9 mouse cellular contexts compared by ENCODE assay signal in genomic region chr5:136862806-136863205, GRCm38 (mm10). TPM values are rescaled to one million over a fixed set of nuclear protein-coding genes. Genes with fewer than 3 reads are reported as not detected.
DNase-seq lines count a peak whose midpoint lies in the region; ATAC-seq and TF ChIP-seq lines count a peak whose summit lies in the region.
"Had no signal": no experiment of that assay in that cellular context is flagged by ENCODE, and none has a peak within 500 bp of the region (broad histone marks: within the 10 kb centered on the region; RNA-seq: fewer than 3 reads in every experiment).

No protein-coding gene starts in this region.

- intact Hi-C loops in gastrocnemius, postnatal 36 days (cut with DNase I), result no loop called here

- H3K4me3 ChIP-seq in hindbrain, embryonic 12.5 days, result no peak overlapping the region
- no peak overlapping the region for H3K4me3 ChIP-seq in hindbrain, postnatal 0 days (ENCODE audit: low read length)
- H3K4me3 ChIP-seq in limb, embryonic 15.5 days, result no peak overlapping the region

- no peak overlapping the region for H3K9ac ChIP-seq in hindbrain, embryonic 12.5 days
- H3K9ac ChIP-seq in hindbrain, postnatal 0 days (replicated peaks; ENCODE audit: low read length), result no peak overlapping the region
- H3K9ac ChIP-seq in limb, embryonic 15.5 days, result no peak overlapping the region

- peak overlapping the region; percentile 86; the same call in 1 of the 2 replicates for H3K27ac ChIP-seq in hindbrain, embryonic 12.5 days
- no peak overlapping the region for H3K27ac ChIP-seq in hindbrain, postnatal 0 days
- H3K27ac ChIP-seq in limb, embryonic 15.5 days, result peak overlapping the region; percentile 80

- 49% methylated on average over 4 of the region's 4 CpGs for WGBS in hindbrain, embryonic 12.5 days
- 60% methylated on average over 4 of the region's 4 CpGs for WGBS in hindbrain, postnatal 0 days
- WGBS in limb, embryonic 15.5 days, result 49% methylated on average over 4 of the region's 4 CpGs

- H3K27me3 ChIP-seq in hindbrain, embryonic 12.5 days, result no peaks in the 10 kb centered on the region
- H3K27me3 ChIP-seq in hindbrain, postnatal 0 days (ENCODE audit: insufficient read depth, low read length), result no peaks in the 10 kb centered on the region
- no peaks in the 10 kb centered on the region for H3K27me3 ChIP-seq in limb, embryonic 15.5 days

- no peak for TF ChIP-seq CTCF in hindbrain, postnatal 0 days (IDR thresholded peaks at IDR 0.05; ENCODE audit: low read depth)

- no peaks in the 10 kb centered on the region for H3K36me3 ChIP-seq in hindbrain, embryonic 12.5 days
- no peaks in the 10 kb centered on the region for H3K36me3 ChIP-seq in hindbrain, postnatal 0 days (ENCODE audit: insufficient read depth, low read length)
- no peaks in the 10 kb centered on the region for H3K36me3 ChIP-seq in limb, embryonic 15.5 days

- H3K4me2 ChIP-seq in hindbrain, embryonic 12.5 days (replicated peaks), result no peak overlapping the region
- no peak overlapping the region for H3K4me2 ChIP-seq in hindbrain, postnatal 0 days (ENCODE audit: low read depth, low read length)
- H3K4me2 ChIP-seq in limb, embryonic 15.5 days, result no peak overlapping the region

- no peak for ATAC-seq in hindbrain, embryonic 12.5 days (ENCODE audit: low FRiP score)
- ATAC-seq in hindbrain, postnatal 0 days, result no peak
- no peak for ATAC-seq in limb, embryonic 15.5 days (ENCODE audit: insufficient number of reproducible peaks, low FRiP score, low TSS enrichment, low read depth)

- no peaks in the 10 kb centered on the region for H3K9me3 ChIP-seq in hindbrain, embryonic 12.5 days (replicated peaks)
- no peaks in the 10 kb centered on the region for H3K9me3 ChIP-seq in hindbrain, postnatal 0 days (ENCODE audit: low read length)
- H3K9me3 ChIP-seq in limb, embryonic 15.5 days, result no peaks in the 10 kb centered on the region

- no peak for DNase-seq in hindbrain, postnatal 0 days (ENCODE audit: low spot score)
- peak; percentile 33 for DNase-seq in testis, postnatal 14 days (ENCODE audit: low spot score)
- DNase-seq in testis, postnatal 10 days (ENCODE audit: low spot score), result no peak
- no peak for DNase-seq in gastrocnemius, postnatal 36 days
- no peak for DNase-seq in gastrocnemius, adult 18-20 months (ENCODE audit: low spot score)
- DNase-seq: cerebellum, postnatal 14 days; kidney, adult 18-20 months had no signal

- peaks cover 38% of the 10 kb centered on the region for H3K4me1 ChIP-seq in hindbrain, embryonic 12.5 days
- peaks cover 11% of the 10 kb centered on the region; the same call in 1 of the 2 replicates for H3K4me1 ChIP-seq in hindbrain, postnatal 0 days (ENCODE audit: insufficient read depth, low read length)
- peaks cover 45% of the 10 kb centered on the region for H3K4me1 ChIP-seq in limb, embryonic 15.5 days

RNA-seq across cellular contexts. Expression of gene Col26a1, which starts 20.2 kb away (rescaled TPM):
- polyA plus RNA-seq in hindbrain, embryonic 12.5 days (2016; fragmentation: Nextera tagmentation; extraction: Ambion mirVana), result 115 and 124 TPM in 2 replicates
- total RNA-seq in hindbrain, postnatal 0 days (2014; rRNA removed), result 56.6 and 66.6 TPM in 2 replicates
- 34.7 and 35.6 TPM in 2 replicates for polyA plus RNA-seq in hindbrain, postnatal 0 days (2015; fragmentation: Nextera tagmentation; extraction: Ambion mirVana)
- polyA plus RNA-seq in limb, embryonic 15.5 days (2015; fragmentation: Nextera tagmentation; extraction: Ambion mirVana), result 112 and 115 TPM in 2 replicates
- total RNA-seq in gastrocnemius, postnatal 36 days (2021), result 1 to 10 TPM; 2.3 to 4.1 TPM
- under 1 TPM; 0.31 to 0.75 TPM for total RNA-seq in gastrocnemius, adult 18-20 months (2021)

RNA-seq across cellular contexts. Expression of gene Ift22, which starts 45.1 kb away (rescaled TPM):
- 94.9 and 106 TPM in 2 replicates for polyA plus RNA-seq in hindbrain, embryonic 12.5 days (2016; fragmentation: Nextera tagmentation; extraction: Ambion mirVana)
- 18.4 and 20.1 TPM in 2 replicates for total RNA-seq in hindbrain, postnatal 0 days (2014; rRNA removed)
- polyA plus RNA-seq in hindbrain, postnatal 0 days (2015; fragmentation: Nextera tagmentation; extraction: Ambion mirVana), result 119 and 123 TPM in 2 replicates
- 56.2 and 60.5 TPM in 2 replicates for polyA plus RNA-seq in limb, embryonic 15.5 days (2015; fragmentation: Nextera tagmentation; extraction: Ambion mirVana)
- 1 to 10 TPM; 4.2 to 5.9 TPM for total RNA-seq in gastrocnemius, postnatal 36 days (2021)
- total RNA-seq in gastrocnemius, adult 18-20 months (2021), result 1 to 10 TPM; 4.4 to 5.3 TPM

Comparison
In these comparisons a context has a peak if more than half of its experiments do, and no peak if none do; other contexts are left out.
1. RNA of gene Col26a1, which starts 20.2 kb away (total RNA-seq): 56.6 to 66.6 TPM in hindbrain, postnatal 0 days; 2.3 to 4.1 TPM in gastrocnemius, postnatal 36 days and 0.31 to 0.75 TPM in gastrocnemius, adult 18-20 months; every median in the first group is over 10 times any median in the second.